Mouse (Mus musculus) naive thymus-derived CD4-positive, alpha-beta T cell, adult 2 months (primary cell): ENCODE measurements around the gene Smim27.
A peak's percentile ranks its signal among the peaks of the same experiment; 100 is the strongest.
"Not testable (repeated sequence)": the region's sequence is repeated elsewhere in the genome, so short reads cannot be mapped to it uniquely, and the experiment has no call there.

Source experiments
- DNase-seq: peaks from one replicate; pipeline ENCODE4 v3.0.0-alpha.2; 2011; ENCODE audit warnings: low read depth

Gene Smim27

GRCm38 (mm10) chr4:40264321-40264720 lies 5.1 kb upstream of the Smim27 start:
- no peak for DNase-seq

GRCm38 (mm10) chr4:40267681-40268080 lies 1.7 kb upstream of the Smim27 start:
- DNase-seq, result no peak

GRCm38 (mm10) chr4:40268204-40268813 lies 1.1 kb upstream of the Smim27 start:
- peak; percentile 91 for DNase-seq

GRCm38 (mm10) chr4:40268835-40269234 lies 544 bp upstream of the Smim27 start:
- DNase-seq, result no peak

- no peak for DNase-seq
Measured at GRCm38 (mm10) chr4:40278880-40279275, 9.5 kb downstream of the Smim27 start.

GRCm38 (mm10) chr4:40279276-40279900 lies 10.0 kb downstream of the Smim27 start, which contains the start of gene Ndufb6:
Gene Ndufb6, minus strand, starts transcription at chr4:40279421.
- peak; percentile 97 for DNase-seq

- peak; percentile 88 for DNase-seq
Measured at GRCm38 (mm10) chr4:40285582-40285981, 16.2 kb downstream of the Smim27 start.

- DNase-seq, result no peak
Measured at GRCm38 (mm10) chr4:40287415-40287814, 18.0 kb downstream of the Smim27 start.

GRCm38 (mm10) chr4:40289046-40289445 lies 19.7 kb downstream of the Smim27 start:
- DNase-seq, result no peak

GRCm38 (mm10) chr4:40291511-40291910 lies 22.1 kb downstream of the Smim27 start:
- not testable (repeated sequence) for DNase-seq

GRCm38 (mm10) chr4:40299169-40299568 lies 29.8 kb downstream of the Smim27 start:
- no peak for DNase-seq

- DNase-seq, result peak; percentile 77
Measured at GRCm38 (mm10) chr4:40301076-40301789, 31.9 kb downstream of the Smim27 start.

GRCm38 (mm10) chr4:40302445-40303125 lies 33.2 kb downstream of the Smim27 start:
- DNase-seq, result no peak

GRCm38 (mm10) chr4:40309682-40310081 lies 40.3 kb downstream of the Smim27 start:
- no peak for DNase-seq

GRCm38 (mm10) chr4:40310796-40311383 lies 41.5 kb downstream of the Smim27 start:
- no peak for DNase-seq

GRCm38 (mm10) chr4:40312213-40312612 lies 42.8 kb downstream of the Smim27 start:
- no peak for DNase-seq

GRCm38 (mm10) chr4:40313026-40313425 lies 43.6 kb downstream of the Smim27 start:
- no peak for DNase-seq

GRCm38 (mm10) chr4:40317404-40317803 lies 48.0 kb downstream of the Smim27 start:
- no peak for DNase-seq
